Mouse (Mus musculus): ENCODE data around the gene Muc15.

Gene Muc15

GRCm38 (mm10) chr2:110721290-110721753 lies at the start of gene Muc15:
TSS of gene Muc15 (plus strand) at chr2:110721340.
- no peak for DNase-seq (ENCODE audit: low read depth in 1 of 2, low spot score in 2 of 2)

GRCm38 (mm10) chr2:110709436-110709835 lies 11.7 kb upstream of the Muc15 start:
- DNase-seq (ENCODE audit: low read depth in 1 of 2, low spot score in 2 of 2) = no peak

DNA sequence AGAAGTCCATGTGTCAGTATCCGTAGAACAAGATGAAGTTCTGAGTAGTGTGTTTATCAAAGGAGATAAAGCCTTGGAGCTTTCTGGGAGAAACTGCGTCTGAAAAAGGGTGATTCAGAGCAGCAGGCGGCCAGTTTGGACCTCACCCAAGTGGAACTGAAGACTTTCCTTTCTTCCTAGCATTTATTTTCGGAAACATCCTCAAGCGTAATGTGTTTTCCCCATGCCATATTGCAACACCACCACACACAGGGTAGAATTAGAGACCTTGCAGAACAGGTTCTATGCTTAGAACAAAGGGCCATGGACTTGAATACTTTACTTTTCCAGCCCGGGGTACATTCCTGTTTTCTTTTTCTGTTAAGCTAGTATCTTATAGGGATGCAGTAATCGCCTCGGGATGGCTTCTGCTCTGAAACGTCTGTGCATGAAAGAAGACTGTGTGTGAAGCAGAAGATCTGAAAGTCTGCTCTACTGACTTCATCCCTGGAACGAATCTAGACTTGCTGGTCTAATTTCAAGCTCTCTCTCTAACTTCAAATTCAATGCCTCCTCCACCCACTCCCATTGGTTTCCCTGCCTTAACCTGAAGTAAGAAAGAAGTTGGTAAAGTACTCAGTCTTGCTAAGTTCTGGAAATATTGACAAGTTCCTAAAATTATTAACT lies 11.0 kb upstream of the Muc15 start:
- DNase-seq (ENCODE audit: low read depth in 1 of 2, low spot score in 2 of 2) = no peak

DNA sequence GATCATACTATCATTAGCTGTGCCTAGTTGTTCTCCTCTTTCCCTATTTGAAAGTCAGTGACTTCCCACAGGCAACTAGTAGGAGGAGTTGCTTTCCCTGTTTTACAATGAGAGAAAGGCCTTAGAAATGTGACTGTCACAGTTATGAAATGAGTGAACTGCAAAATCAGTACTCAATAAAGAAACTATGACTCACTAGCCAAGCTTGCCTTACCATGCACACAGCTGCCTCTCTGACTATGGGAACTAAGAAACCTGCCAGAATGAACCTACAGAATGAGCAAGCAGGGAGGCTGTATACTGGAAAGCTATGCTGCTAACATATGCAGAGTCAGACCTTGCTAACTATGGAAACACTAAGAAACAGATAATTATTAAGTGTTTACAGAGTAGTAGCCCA lies 2.1 kb upstream of the Muc15 start:
- no peak for DNase-seq (ENCODE audit: low read depth in 1 of 2, low spot score in 2 of 2)

- DNase-seq (ENCODE audit: low read depth in 1 of 2, low spot score in 2 of 2) = no peak
These were observed 1.1 kb downstream of the Muc15 start for GRCm38 (mm10) chr2:110722208-110722607.

DNA sequence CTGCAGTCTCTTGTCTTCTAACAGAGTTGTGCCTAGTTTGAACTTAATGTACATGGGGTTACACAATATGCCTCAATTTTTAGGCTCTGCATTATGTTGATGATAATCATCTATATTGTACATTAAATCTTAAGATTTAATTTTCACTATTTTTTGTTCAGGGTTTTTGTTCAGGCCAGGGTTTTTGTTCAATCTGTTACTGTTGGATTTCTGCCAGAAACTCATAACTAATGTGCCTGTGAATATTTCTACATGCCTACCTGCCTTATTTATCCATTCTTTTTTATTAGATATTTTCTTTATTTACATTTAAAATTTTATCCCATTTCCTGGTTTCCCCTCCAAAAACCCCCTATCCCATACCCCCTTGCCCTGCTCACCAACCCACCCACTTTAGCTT lies 5.0 kb downstream of the Muc15 start:
- no peak for DNase-seq (ENCODE audit: low read depth in 1 of 2, low spot score in 2 of 2)

GRCm38 (mm10) chr2:110737236-110737635 lies 16.1 kb downstream of the Muc15 start:
- DNase-seq (ENCODE audit: low read depth in 1 of 2, low spot score in 2 of 2) = no peak

- no peak for DNase-seq (ENCODE audit: low read depth in 1 of 2, low spot score in 2 of 2)
These were observed 16.8 kb downstream of the Muc15 start for GRCm38 (mm10) chr2:110737981-110738380.

DNA sequence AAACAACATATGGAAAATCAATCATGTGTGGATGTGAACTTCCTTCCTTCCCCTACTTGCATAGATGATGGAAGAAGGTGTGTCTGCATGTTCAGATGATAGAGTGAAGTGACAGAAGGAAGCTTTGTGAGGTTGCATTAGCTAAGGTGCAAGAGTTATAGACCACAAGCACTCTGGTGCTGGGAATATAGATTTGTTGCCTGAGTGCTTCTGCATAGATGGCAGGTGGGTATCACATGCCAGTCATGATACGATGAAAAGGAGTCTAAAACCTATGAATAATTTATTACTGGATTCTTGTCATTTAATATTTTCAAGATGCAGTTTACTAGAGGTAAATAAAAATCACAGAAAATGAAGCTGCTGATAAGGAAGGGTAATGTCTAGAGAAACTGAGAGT lies 18.6 kb downstream of the Muc15 start:
- no peak for DNase-seq (ENCODE audit: low read depth in 1 of 2, low spot score in 2 of 2)

DNA sequence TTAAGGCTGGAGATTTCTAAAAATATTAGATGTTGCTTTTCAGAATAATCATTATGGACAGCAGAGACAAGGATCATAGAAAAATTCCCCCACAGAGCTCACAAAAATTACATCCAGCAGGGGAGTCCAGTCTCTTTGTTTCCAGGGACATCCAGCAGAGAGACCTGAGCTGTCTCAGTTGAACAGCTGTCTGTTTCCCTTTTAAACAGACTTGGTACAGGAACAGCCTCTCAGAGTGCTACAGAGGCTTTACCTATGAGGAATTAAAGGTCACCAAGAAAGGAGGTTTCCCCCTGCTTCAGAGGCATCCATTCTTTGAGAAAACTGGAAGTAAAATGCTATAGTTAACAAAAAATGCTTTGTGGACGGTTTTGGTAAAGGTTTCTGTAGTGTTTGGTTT lies 19.4 kb downstream of the Muc15 start:
- DNase-seq (ENCODE audit: low read depth in 1 of 2, low spot score in 2 of 2) = no peak

GRCm38 (mm10) chr2:110757556-110757955 lies 36.4 kb downstream of the Muc15 start:
- DNase-seq (ENCODE audit: low read depth in 1 of 2, low spot score in 2 of 2) = no peak

DNA sequence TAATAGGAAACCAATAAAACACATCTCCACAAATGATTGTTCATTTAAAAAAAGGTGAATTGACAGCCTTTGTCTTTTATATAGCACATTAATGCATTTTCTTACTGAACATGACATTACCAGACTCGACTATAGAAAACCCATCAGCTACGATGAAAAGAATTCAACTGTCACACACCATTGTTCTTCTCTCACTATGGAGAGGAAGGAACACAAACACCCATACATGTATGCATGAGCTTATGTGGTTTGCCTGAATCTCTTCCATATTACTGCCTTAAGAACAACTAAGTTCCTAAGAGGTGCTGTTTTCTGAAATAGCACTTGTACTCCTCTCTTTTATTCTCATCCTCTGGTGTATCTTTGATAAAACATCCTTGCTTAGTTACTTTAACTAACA lies 38.3 kb downstream of the Muc15 start:
- no peak for DNase-seq (ENCODE audit: low read depth in 1 of 2, low spot score in 2 of 2)

DNA sequence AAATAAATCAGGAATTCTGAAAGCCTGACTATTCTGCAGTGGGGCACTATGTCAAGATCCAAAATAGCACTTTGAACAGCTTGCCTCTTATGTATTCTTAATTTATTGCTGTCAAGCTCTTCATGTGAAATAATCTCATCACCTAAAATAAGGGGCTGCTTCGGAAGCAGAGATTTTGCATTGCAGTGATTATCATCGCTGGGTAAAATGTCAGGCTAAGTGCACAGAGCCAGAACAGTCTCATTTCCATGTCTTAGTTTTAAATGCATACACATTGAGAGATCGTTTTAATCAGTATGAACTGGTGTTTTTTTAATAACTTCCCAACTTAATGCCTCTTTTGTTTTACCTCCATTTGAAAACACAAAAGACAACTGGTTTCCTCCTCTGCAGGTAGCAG lies 66.3 kb downstream of the Muc15 start:
- no peak for DNase-seq (ENCODE audit: low read depth in 1 of 2, low spot score in 2 of 2)
